Comparison of ENCODE assay signal across 16 mouse cellular contexts in the genomic region with DNA sequence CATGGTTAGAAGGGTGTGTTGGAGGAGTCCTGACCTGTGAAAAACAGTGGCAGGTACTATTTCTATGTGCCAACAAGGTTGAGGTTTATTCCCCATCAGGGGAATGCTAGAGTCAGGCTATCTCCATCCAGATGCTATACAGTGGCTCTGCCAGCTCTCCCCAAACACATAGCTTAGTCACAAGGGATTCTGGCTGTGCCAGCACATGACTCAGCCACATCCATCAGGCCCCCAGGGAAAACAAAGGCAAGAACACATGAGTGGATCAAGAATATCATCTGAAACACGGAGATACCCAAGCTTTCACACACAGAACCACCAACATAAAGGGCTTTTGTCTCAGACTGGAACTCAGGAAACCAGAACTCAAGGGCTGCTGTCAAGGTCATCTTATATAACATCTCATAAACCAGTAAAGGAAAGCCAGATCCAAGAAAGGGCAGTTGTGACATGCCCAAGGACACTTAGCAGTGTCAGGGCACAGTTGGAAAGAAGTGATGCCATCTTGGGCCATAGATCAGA.
DNase-seq lines count a peak whose midpoint lies in the region; TF ChIP-seq lines count a peak whose summit lies in the region.
"Had no signal": no experiment of that assay in that cellular context is flagged by ENCODE, and none has a peak within 500 bp of the region (broad histone marks: within the 10 kb centered on the region; RNA-seq: fewer than 3 reads in every experiment).

No protein-coding gene starts in this region.

- intact Hi-C loops in gastrocnemius, adult 2 months (cut with DNase I): no loop called here

- H3K27ac ChIP-seq in gastrocnemius, adult 2 months: peak overlapping the region; percentile 35
- H3K27ac ChIP-seq in olfactory bulb, adult 2 months (ENCODE audit: insufficient read depth, low read depth, low read length): peak overlapping the region; percentile 47
- H3K27ac ChIP-seq: embryonic facial prominence, embryonic 12.5 days; kidney, embryonic 15.5 days; midbrain, embryonic 15.5 days had no signal

- TF ChIP-seq POLR2A in olfactory bulb, adult 2 months (IDR thresholded peaks at IDR 0.05; ENCODE audit: insufficient read depth, low read depth, low read length): no peak

- H3K4me3 ChIP-seq in gastrocnemius, adult 2 months: no peak overlapping the region
- no peak overlapping the region for H3K4me3 ChIP-seq in olfactory bulb, adult 2 months (ENCODE audit: insufficient read depth, low read depth, low read length)
- H3K4me3 ChIP-seq: embryonic facial prominence, embryonic 12.5 days; kidney, embryonic 15.5 days; midbrain, embryonic 15.5 days had no signal

- DNase-seq in gastrocnemius, adult 2 months: no peak
- no peak for DNase-seq in gastrocnemius, adult 18-20 months (ENCODE audit: low spot score)
- DNase-seq in right cerebral cortex, adult 18-20 months: peak; percentile 75
- DNase-seq in right cerebral cortex, postnatal 14 days: no peak
- DNase-seq in adrenal gland, postnatal 25 days: peak; percentile 62
- no peak for DNase-seq in cerebellum, adult 9-10 months
- DNase-seq in urinary bladder, adult 18-20 months (ENCODE audit: low spot score in 2 of 2): no peak
- DNase-seq: B cell, adult 2 months; cerebellum, adult 11 months; cerebellum, postnatal 36 days; spleen, adult 18-20 months; thymus, postnatal 4 days had no signal

- WGBS in olfactory bulb, adult 2 months: 21% methylated on average over 1 of the region's 1 CpGs

- peaks cover 13% of the 10 kb centered on the region for H3K4me1 ChIP-seq in olfactory bulb, adult 2 months (ENCODE audit: control insufficient read depth, insufficient read depth, low read length)
- H3K4me1 ChIP-seq: kidney, embryonic 15.5 days; midbrain, embryonic 15.5 days had no signal

- TF ChIP-seq CTCF in gastrocnemius, adult 2 months (IDR thresholded peaks at IDR 0.05): no peak
- no peak for TF ChIP-seq CTCF in olfactory bulb, adult 2 months (IDR thresholded peaks at IDR 0.05; ENCODE audit: insufficient read depth, low read depth, low read length)

Comparison
In these comparisons a context has a peak if more than half of its experiments do, and no peak if none do; other contexts are left out.
1. DNase-seq: peak in right cerebral cortex, adult 18-20 months (single experiment) and adrenal gland, postnatal 25 days (single experiment); none in gastrocnemius, adult 2 months (single experiment), gastrocnemius, adult 18-20 months (single experiment), right cerebral cortex, postnatal 14 days (single experiment), cerebellum, adult 9-10 months (single experiment) and urinary bladder, adult 18-20 months (0 of 2).